Mouse (Mus musculus): Measurements from ENCODE around the gene Tcf7l1.

The Tcf7l1 gene

DNA sequence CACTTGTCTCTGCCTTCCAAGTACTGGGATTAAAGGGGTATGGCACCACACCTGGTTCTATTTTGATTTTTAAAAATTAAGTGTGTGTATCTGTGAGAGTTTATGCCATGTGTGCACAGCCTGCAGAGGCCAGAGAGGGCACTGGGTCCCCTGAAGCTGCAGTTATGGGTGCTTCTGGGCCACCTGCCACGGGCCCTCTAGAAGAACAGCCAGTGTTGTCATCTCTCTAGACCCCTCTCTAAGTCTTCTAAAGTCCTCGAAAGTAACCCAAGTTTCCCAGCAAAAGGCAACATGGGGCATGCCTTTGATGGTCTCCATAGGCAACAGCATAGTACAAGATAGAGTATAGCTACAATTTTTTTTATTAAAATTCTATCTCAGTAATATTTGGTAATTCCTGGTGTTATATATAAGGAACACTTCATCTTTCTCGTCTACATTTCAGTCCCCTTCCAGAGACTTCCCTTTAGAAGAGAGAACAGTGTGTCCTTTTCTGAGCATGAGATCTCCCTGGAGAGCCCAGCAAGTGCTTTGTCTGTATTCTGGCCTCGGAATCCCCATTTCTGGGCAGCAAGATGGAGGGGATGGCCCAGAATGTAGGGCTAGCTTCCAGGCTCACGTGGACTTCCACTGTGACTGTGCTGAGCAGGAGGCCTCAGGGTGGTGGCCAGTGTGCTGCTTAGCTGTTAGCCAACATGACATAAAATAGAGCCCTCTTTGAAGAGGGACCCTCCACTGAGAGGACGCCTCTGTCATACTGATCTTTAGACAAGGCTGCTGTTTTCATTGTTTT, 195.8 kb downstream of the Tcf7l1 start:
- no peak for DNase-seq (ENCODE audit: low read depth, low spot score)

DNA sequence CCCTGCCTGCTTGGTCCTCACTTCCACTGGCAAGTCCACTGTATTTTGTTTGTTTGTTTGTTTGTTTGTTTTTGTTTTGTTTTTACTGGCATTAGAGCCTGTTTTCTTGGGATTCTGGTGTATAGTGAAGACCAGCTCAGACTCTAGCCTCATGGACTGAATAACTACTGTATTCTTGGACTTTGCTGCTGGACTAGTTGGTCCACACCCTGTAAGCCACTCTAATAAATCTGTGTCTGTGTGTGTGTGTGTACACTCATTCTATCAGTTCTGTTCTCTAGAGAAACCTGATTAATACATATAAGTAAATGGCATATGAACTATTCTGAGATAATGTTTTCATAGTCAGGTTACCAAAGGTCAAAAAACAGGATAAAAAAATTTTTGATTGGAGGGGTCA, 198.9 kb downstream of the Tcf7l1 start:
- DNase-seq (ENCODE audit: low read depth, low spot score): no peak

- no peak for DNase-seq (ENCODE audit: low read depth, low spot score)
Observed at GRCm38 (mm10) chr6:72588307-72588706, 200.7 kb downstream of the Tcf7l1 start.

GRCm38 (mm10) chr6:72586701-72587100, 202.4 kb downstream of the Tcf7l1 start:
- no peak for DNase-seq (ENCODE audit: low read depth, low spot score)

DNA sequence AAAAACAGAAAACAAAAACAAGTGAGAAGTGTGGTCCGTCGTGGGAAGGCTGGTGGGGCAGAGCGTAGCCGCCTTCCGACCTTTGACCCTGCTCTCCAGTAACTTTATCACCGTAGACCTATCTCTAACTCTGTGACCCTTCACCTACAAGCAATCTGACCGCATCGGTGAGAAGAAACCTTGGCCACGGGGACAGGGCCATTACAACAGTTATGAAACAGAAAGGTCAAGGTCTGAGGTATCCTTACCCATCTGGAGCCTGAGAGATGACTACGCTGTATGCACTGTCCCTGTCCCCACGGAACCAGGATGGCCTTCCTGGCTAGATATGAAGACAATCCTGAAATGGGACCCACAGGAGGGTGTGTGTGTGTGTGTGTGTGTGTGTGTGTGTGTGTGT, 204.9 kb downstream of the Tcf7l1 start:
- no peak for DNase-seq (ENCODE audit: low read depth, low spot score)

DNA sequence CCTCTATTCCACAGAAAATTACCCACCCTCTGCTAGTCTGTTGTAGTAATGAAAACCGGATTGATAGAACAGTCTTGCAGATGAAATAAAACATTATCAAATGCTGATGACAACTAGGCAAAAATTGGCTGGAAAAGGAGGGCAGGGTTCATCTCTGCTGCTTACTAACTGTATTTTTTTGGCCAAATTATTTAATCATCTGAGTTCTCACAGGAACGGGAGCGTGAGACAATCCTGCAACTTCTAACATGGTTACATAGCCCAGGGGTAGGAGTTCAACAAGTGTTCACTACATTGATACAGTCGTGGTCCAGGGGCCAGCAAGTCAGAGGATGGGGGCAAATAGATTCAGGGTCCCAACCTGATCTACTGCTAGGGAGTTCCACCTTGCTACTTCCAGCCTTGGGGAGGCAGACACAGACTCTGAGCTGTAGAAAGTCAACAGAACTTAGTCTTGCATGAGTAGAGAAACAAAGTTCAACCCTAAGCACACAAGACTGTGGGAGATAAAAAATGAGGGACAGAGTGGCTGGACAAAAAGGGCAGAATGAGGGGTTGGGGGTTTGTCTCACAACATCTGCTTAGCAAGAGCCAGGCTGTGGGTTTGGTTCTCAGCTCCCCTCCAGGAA, 205.7 kb downstream of the Tcf7l1 start:
- DNase-seq (ENCODE audit: low read depth, low spot score): no peak

GRCm38 (mm10) chr6:72581625-72582382, 207.2 kb downstream of the Tcf7l1 start:
- DNase-seq (ENCODE audit: low read depth, low spot score): no peak

Data from retina, adult 2 months (tissue).